Mouse (Mus musculus) E14TG2a.4 (cell line): Measurements from ENCODE around the gene Gm17349.

ENCODE experiments used
- CTCF ChIP-seq: conservative IDR thresholded peaks from 2 replicates; pipeline ENCODE4 v1.5.1; 2014; ENCODE audit warnings: low read length
- POU5F1 ChIP-seq: IDR thresholded peaks from 2 replicates; pipeline ENCODE4 v1.6.1; 2014; ENCODE audit warnings: low read length, borderline replicate concordance

DNA sequence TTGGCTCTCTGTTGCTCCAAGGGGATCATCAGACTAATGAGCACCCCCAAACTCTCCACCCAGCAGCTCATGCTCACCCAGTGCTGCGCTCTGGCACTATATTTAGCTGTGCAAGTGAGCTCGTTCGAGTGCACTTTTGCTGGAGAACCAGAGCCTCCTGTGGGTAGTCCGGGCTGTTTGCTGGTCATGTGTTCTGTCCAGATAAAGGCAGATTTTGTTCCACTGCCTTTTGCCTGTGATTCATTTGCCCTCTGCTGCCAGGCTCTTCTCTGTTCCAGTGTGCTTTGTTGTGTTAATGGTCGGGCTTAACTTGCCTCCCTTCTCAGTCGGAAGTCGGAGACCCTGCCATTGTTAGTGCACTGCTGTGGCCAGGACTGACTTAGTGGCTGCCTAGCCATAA is 409 bp downstream of the Gm17349 start:
- TF ChIP-seq CTCF, result no peak
- no peak; the same call in 1 of the 2 replicates for TF ChIP-seq POU5F1
